In genomic region chr5:66697119-66697518, GRCm38 (mm10) we compare ENCODE assay signal across 8 mouse cellular contexts. TPM values are rescaled to one million over a fixed set of nuclear protein-coding genes. Genes with fewer than 3 reads are reported as not detected.
A peak's percentile ranks its signal among the peaks of the same experiment; 100 is the strongest.
DNase-seq lines count a peak whose midpoint lies in the region; ATAC-seq and TF ChIP-seq lines count a peak whose summit lies in the region.
"Had no signal": no experiment of that assay in that cellular context is flagged by ENCODE, and none has a peak within 500 bp of the region (broad histone marks: within the 10 kb centered on the region; RNA-seq: fewer than 3 reads in every experiment).

No protein-coding gene starts in this region.

- no peak for ATAC-seq in G1E (ENCODE audit: extremely low read depth, insufficient number of reproducible peaks, low FRiP score, poor library complexity, severe bottlenecking)
- peak; percentile 61; the same call in 1 of the 2 replicates for ATAC-seq in forebrain, embryonic 14.5 days
- no peak for ATAC-seq in liver, postnatal 0 days

- no peak overlapping the region for H3K4me2 ChIP-seq in forebrain, embryonic 14.5 days (ENCODE audit: low read length)
- no peak overlapping the region for H3K4me2 ChIP-seq in liver, postnatal 0 days (ENCODE audit: low read depth, low read length)
- H3K4me2 ChIP-seq: lung, embryonic 15.5 days had no signal

- no peaks in the 10 kb centered on the region for H3K36me3 ChIP-seq in G1E (replicated peaks)
- no peaks in the 10 kb centered on the region for H3K36me3 ChIP-seq in forebrain, embryonic 14.5 days (ENCODE audit: control insufficient read depth, insufficient read depth, low read length)
- H3K36me3 ChIP-seq in liver, postnatal 0 days (replicated peaks; ENCODE audit: insufficient read depth, low read length), result no peaks in the 10 kb centered on the region
- H3K36me3 ChIP-seq in splenic B cell, adult 2 months (ENCODE audit: control insufficient read depth, insufficient read depth, low read length, poor library complexity, severe bottlenecking), result no peaks in the 10 kb centered on the region
- H3K36me3 ChIP-seq: lung, embryonic 15.5 days had no signal

- no peak overlapping the region for H3K9ac ChIP-seq in forebrain, embryonic 14.5 days (ENCODE audit: low read length)
- H3K9ac ChIP-seq in liver, postnatal 0 days (replicated peaks), result no peak overlapping the region
- H3K9ac ChIP-seq: lung, embryonic 15.5 days had no signal

- peak; percentile 15; the same call in 1 of the 2 replicates for TF ChIP-seq CTCF in G1E (IDR thresholded peaks at IDR 0.05; ENCODE audit: low read depth, low read length)
- TF ChIP-seq CTCF in liver, postnatal 0 days (IDR thresholded peaks at IDR 0.05; ENCODE audit: low read depth), result peak; percentile 85

- no peaks in the 10 kb centered on the region for H3K27me3 ChIP-seq in G1E (ENCODE audit: insufficient read depth, low read length)
- no peaks in the 10 kb centered on the region for H3K27me3 ChIP-seq in forebrain, embryonic 14.5 days (replicated peaks; ENCODE audit: control insufficient read depth, insufficient read depth, low read length)
- H3K27me3 ChIP-seq in liver, postnatal 0 days (ENCODE audit: insufficient read depth, low read length), result peaks cover 3% of the 10 kb centered on the region; the same call in 1 of the 2 replicates
- no peaks in the 10 kb centered on the region for H3K27me3 ChIP-seq in splenic B cell, adult 2 months (ENCODE audit: control insufficient read depth, insufficient read depth, low read length, poor library complexity, severe bottlenecking)
- H3K27me3 ChIP-seq: lung, embryonic 15.5 days had no signal

- no peak overlapping the region for H3K4me3 ChIP-seq in G1E (ENCODE audit: low read depth, low read length)
- no peak overlapping the region for H3K4me3 ChIP-seq in forebrain, embryonic 14.5 days (ENCODE audit: low read depth, low read length)
- no peak overlapping the region for H3K4me3 ChIP-seq in liver, postnatal 0 days (ENCODE audit: low read depth, low read length)
- H3K4me3 ChIP-seq: lung, embryonic 15.5 days had no signal

- no peak for TF ChIP-seq EP300 in liver, postnatal 0 days (IDR thresholded peaks at IDR 0.05; ENCODE audit: low read depth)

- H3K9me3 ChIP-seq in G1E (replicated peaks), result peaks cover 34% of the 10 kb centered on the region
- H3K9me3 ChIP-seq in forebrain, embryonic 14.5 days (replicated peaks; ENCODE audit: control insufficient read depth, low read length), result no peaks in the 10 kb centered on the region
- no peaks in the 10 kb centered on the region for H3K9me3 ChIP-seq in liver, postnatal 0 days (ENCODE audit: low read length)
- H3K9me3 ChIP-seq: lung, embryonic 15.5 days had no signal

- no peaks in the 10 kb centered on the region for H3K4me1 ChIP-seq in G1E (ENCODE audit: insufficient read depth, low read depth, low read length)
- no peaks in the 10 kb centered on the region for H3K4me1 ChIP-seq in forebrain, embryonic 14.5 days (ENCODE audit: control insufficient read depth, insufficient read depth, low read length)
- no peaks in the 10 kb centered on the region for H3K4me1 ChIP-seq in liver, postnatal 0 days (ENCODE audit: insufficient read depth)
- H3K4me1 ChIP-seq: lung, embryonic 15.5 days had no signal

- peak; percentile 69 for DNase-seq in kidney, postnatal 14 days
- DNase-seq in kidney, adult 18-20 months, result no peak
- DNase-seq in G1E (ENCODE audit: low spot score), result no peak
- peak; percentile 22 for DNase-seq in c-Kit-negative CD71-positive TER-119-positive erythroid progenitor cells, embryonic 14.5 days (ENCODE audit: low read depth, low spot score)
- peak; percentile 90 for DNase-seq in forebrain, embryonic 14.5 days (ENCODE audit: low spot score)
- DNase-seq in liver, postnatal 0 days, result peak; percentile 19
- DNase-seq in splenic B cell, adult 2 months (ENCODE audit: low read depth, low spot score), result peak; percentile 75

- H3K27ac ChIP-seq in forebrain, embryonic 14.5 days (ENCODE audit: low read depth, low read length), result no peak overlapping the region
- no peak overlapping the region for H3K27ac ChIP-seq in liver, postnatal 0 days (ENCODE audit: low read depth)
- H3K27ac ChIP-seq: lung, embryonic 15.5 days had no signal

RNA-seq across cellular contexts. Expression of gene Uchl1, which starts 21.2 kb away (rescaled TPM):
- not detected in 2 replicates for total RNA-seq in G1E (2014; fragmentation: Nextera tagmentation)
- total RNA-seq in G1E (2017), result 0.33 TPM in 1 of 2 replicates, not detected in the other
- not detected in 2 replicates for polyA plus RNA-seq in G1E (2012)
- polyA plus RNA-seq in forebrain, embryonic 14.5 days (2014; fragmentation: Nextera tagmentation; extraction: Ambion mirVana), result 1,206 and 1,411 TPM in 2 replicates
- 2.1 and 2.7 TPM in 2 replicates for polyA plus RNA-seq in liver, postnatal 0 days (2015; fragmentation: Nextera tagmentation; extraction: Ambion mirVana)

RNA-seq across cellular contexts. Expression of gene Limch1, which starts 48.5 kb away (rescaled TPM):
- total RNA-seq in G1E (2014; fragmentation: Nextera tagmentation) (not detected in 2 replicates), G1E (2017) (0.23 and 0.33 TPM in 2 replicates)
- not detected in 2 replicates for polyA plus RNA-seq in G1E (2012)
- polyA plus RNA-seq in forebrain, embryonic 14.5 days (2014; fragmentation: Nextera tagmentation; extraction: Ambion mirVana), result 55.6 and 77.6 TPM in 2 replicates
- polyA plus RNA-seq in liver, postnatal 0 days (2015; fragmentation: Nextera tagmentation; extraction: Ambion mirVana), result 1.6 and 2.1 TPM in 2 replicates

Comparison
In these comparisons a context has a peak if more than half of its experiments do, and no peak if none do; other contexts are left out.
1. DNase-seq: peak in kidney, postnatal 14 days (single experiment), c-Kit-negative CD71-positive TER-119-positive erythroid progenitor cells, embryonic 14.5 days (single experiment), forebrain, embryonic 14.5 days (single experiment), liver, postnatal 0 days (single experiment) and splenic B cell, adult 2 months (single experiment); none in kidney, adult 18-20 months (single experiment) and G1E (single experiment).
2. RNA of gene Uchl1, which starts 21.2 kb away (polyA plus RNA-seq): 1,206 to 1,411 TPM in forebrain, embryonic 14.5 days; 2.1 to 2.7 TPM in liver, postnatal 0 days and not detected in G1E; every median in the first group is over 100 times any median in the second.
3. RNA of gene Limch1, which starts 48.5 kb away (polyA plus RNA-seq): 55.6 to 77.6 TPM in forebrain, embryonic 14.5 days; 1.6 to 2.1 TPM in liver, postnatal 0 days and not detected in G1E; every median in the first group is over 10 times any median in the second.